Mouse (Mus musculus) myocyte (in vitro differentiated cells): ENCODE measurements around the gene Wdcp. TPM values are rescaled to one million over a fixed set of nuclear protein-coding genes. Genes with fewer than 3 reads are reported as not detected.
"Not testable (repeated sequence)": the region's sequence is repeated elsewhere in the genome, so short reads cannot be mapped to it uniquely, and the experiment has no call there.

Experiments used
- H3K27me3 ChIP-seq: one replicate; pipeline ENCODE4 v1.6.1; 2011; ENCODE audit not compliant: control insufficient read depth, insufficient read depth, insufficient read length
- H3K36me3 ChIP-seq: one replicate; pipeline ENCODE4 v1.6.1; 2011; ENCODE audit not compliant: control insufficient read depth, insufficient read depth
- H3K4me2 ChIP-seq: one replicate; pipeline ENCODE4 v1.6.1; 2011; ENCODE audit warnings: low read depth, control low read depth
- H3K4me3 ChIP-seq: one replicate; pipeline ENCODE4 v1.5.1; 2011; ENCODE audit warnings: mild to moderate bottlenecking, control low read depth, moderate library complexity
- H3K79me2 ChIP-seq: one replicate; pipeline ENCODE4 v1.6.1; 2011; ENCODE audit not compliant: control insufficient read depth, insufficient read depth
- H3ac ChIP-seq: one replicate; pipeline ENCODE4 v1.6.1; 2011; ENCODE audit not compliant: control insufficient read depth, insufficient read length
- CEBPB ChIP-seq: IDR thresholded peaks from 2 replicates; pipeline ENCODE4 v1.6.1; 2011; ENCODE audit warnings: mild to moderate bottlenecking, moderate library complexity; ENCODE audit not compliant: poor library complexity, insufficient read depth, severe bottlenecking
- E2F4 ChIP-seq: IDR thresholded peaks from one replicate; pipeline ENCODE4 v1.6.1; 2011; ENCODE audit warnings: mild to moderate bottlenecking, control low read depth, moderate library complexity; ENCODE audit not compliant: insufficient read depth
- MAX ChIP-seq: IDR thresholded peaks from one replicate; pipeline ENCODE4 v1.6.1; 2011; ENCODE audit warnings: low read depth, mild to moderate bottlenecking, control low read depth
- MYOD1 ChIP-seq, 3 experiments: IDR thresholded peaks; one replicate each; pipeline ENCODE4 v1.6.1; 2011; ENCODE audit warnings: control low read depth in 2 of 3, low read depth in 2 of 3, mild to moderate bottlenecking in 2 of 3, moderate library complexity in 1 of 3; ENCODE audit not compliant: insufficient read length in 2 of 3, control insufficient read depth in 1 of 3
- MYOG ChIP-seq, 3 experiments: IDR thresholded peaks; one replicate each; pipeline ENCODE4 v1.6.1; 2011; ENCODE audit warnings: control low read depth in 2 of 3, low read depth in 2 of 3, mild to moderate bottlenecking in 2 of 3; ENCODE audit not compliant: insufficient read length in 2 of 3, control insufficient read depth in 1 of 3, insufficient read depth in 1 of 3
- POLR2A ChIP-seq: IDR thresholded peaks from one replicate; pipeline ENCODE4 v1.6.1; 2011; ENCODE audit warnings: low read depth, mild to moderate bottlenecking, control low read depth, moderate library complexity; ENCODE audit not compliant: insufficient read length
- POLR2AphosphoS2 ChIP-seq: IDR thresholded peaks from one replicate; pipeline ENCODE4 v1.6.1; 2011; ENCODE audit warnings: low read depth, control low read depth; ENCODE audit not compliant: insufficient read length
- REST ChIP-seq: IDR thresholded peaks from one replicate; pipeline ENCODE4 v1.6.1; 2011; ENCODE audit warnings: mild to moderate bottlenecking, control low read depth, moderate library complexity; ENCODE audit not compliant: insufficient read depth, insufficient read length
- SRF ChIP-seq: IDR thresholded peaks from one replicate; pipeline ENCODE4 v1.6.1; 2011; ENCODE audit warnings: low read depth; ENCODE audit not compliant: control insufficient read depth, insufficient read length
- TCF12 ChIP-seq: IDR thresholded peaks from one replicate; pipeline ENCODE4 v1.6.1; 2011; ENCODE audit warnings: mild to moderate bottlenecking, control low read depth; ENCODE audit not compliant: poor library complexity, insufficient read depth, severe bottlenecking
- TCF3 ChIP-seq: IDR thresholded peaks from one replicate; pipeline ENCODE4 v1.6.1; 2011; ENCODE audit warnings: low read depth, control low read depth; ENCODE audit not compliant: insufficient read length
- USF1 ChIP-seq: IDR thresholded peaks from one replicate; pipeline ENCODE4 v1.6.1; 2011; ENCODE audit warnings: low read depth, mild to moderate bottlenecking, control low read depth, moderate library complexity
- polyA plus RNA-seq: library from polyadenylated mRNA; unstranded; fragments of >200 nt; fragmentation: generic; extraction: Trizol; gene quantifications from one replicate; pipeline ENCODE4 v1.2.1, GENCODE M21; 2012; ENCODE audit warnings: missing spikeins

The Wdcp gene
- polyA plus RNA-seq, 1 experiment: 8.3 TPM

DNA sequence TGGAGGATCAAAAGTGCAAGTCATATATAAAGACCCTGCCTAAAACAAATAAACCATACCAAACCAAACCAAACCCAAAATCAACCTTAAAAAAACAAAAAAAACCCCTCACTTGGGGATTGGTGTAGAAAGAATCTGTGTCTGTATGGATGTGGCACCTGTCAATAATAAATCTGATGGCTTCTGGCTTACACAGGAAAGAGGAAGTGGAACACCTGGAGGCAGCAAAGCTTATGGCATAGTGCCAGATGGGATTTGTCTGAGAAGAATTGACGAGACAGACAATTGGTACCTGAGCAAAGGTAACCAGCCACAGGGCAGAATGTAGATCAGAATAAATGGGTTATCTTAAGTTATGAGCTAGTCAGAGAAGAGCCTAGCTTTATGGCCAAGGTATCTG is 42.0 kb downstream of the Wdcp start:
- peaks cover 3% of the 10 kb centered on the region for H3K36me3 ChIP-seq
- no peak overlapping the region for H3K4me3 ChIP-seq
- H3K4me2 ChIP-seq: no peak overlapping the region
- H3K27me3 ChIP-seq: no peaks in the 10 kb centered on the region
- no peaks in the 10 kb centered on the region for H3K79me2 ChIP-seq
- no peak overlapping the region for H3ac ChIP-seq
- TF ChIP-seq POLR2A (no peak), TCF12 (no peak), REST (no peak), SRF (no peak), E2F4 (no peak), MAX (no peak)

- not testable (repeated sequence) for H3K27me3 ChIP-seq, H3K4me3 ChIP-seq
These were observed 43.5 kb downstream of the Wdcp start for GRCm38 (mm10) chr12:4886581-4886980.

DNA sequence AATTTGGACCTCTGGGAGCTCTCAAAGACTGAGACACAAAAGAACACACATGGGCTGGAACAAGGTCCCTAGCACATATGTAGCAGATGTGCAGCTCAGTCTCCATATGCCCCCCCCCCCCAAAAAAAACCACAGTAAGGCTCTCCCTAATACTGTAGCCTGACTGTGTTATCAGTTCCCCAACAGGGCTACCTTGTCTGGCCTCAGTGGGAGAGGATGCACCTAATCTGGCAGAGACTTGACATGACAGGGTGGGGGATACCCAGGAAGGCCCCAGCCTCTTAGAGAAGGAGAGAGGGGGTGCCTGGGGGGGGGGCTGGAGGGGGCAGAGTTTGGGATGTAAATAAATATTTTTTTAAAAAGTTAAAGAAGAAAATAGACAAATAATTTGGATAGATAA is 45.6 kb downstream of the Wdcp start:
- Histone ChIP-seq H3K79me2 (no peaks in the 10 kb centered on the region), H3K27me3 (no peaks in the 10 kb centered on the region)
- TF ChIP-seq SRF (no peak), MYOG (IDR thresholded peaks at IDR 0.05; ENCODE audit: control insufficient read depth in 1 of 3, insufficient read depth in 1 of 3, insufficient read length in 2 of 3, low read depth in 2 of 3) (no peak), POLR2A (no peak), TCF3 (no peak), USF1 (no peak), E2F4 (no peak), POLR2AphosphoS2 (no peak), TCF12 (no peak), CEBPB (no peak), MAX (no peak), REST (no peak), MYOD1 (IDR thresholded peaks at IDR 0.05; ENCODE audit: control insufficient read depth in 1 of 3, insufficient read length in 2 of 3, low read depth in 2 of 3) (no peak)

More at GRCm38 (mm10) chr12:4886581-4886980, 43.5 kb downstream of the Wdcp start:
- not testable (repeated sequence) for H3ac ChIP-seq, H3K79me2 ChIP-seq, H3K4me2 ChIP-seq, H3K36me3 ChIP-seq

GRCm38 (mm10) chr12:4889251-4889650 is 46.1 kb downstream of the Wdcp start:
- Histone ChIP-seq H3K4me3 (no peak overlapping the region), H3K79me2 (no peaks in the 10 kb centered on the region), H3ac (no peak overlapping the region), H3K36me3 (peaks cover 10% of the 10 kb centered on the region), H3K27me3 (no peaks in the 10 kb centered on the region), H3K4me2 (no peak overlapping the region)
- TF ChIP-seq CEBPB: no peak
- TF ChIP-seq MAX: no peak
- TF ChIP-seq POLR2A: no peak
- no peak for TF ChIP-seq E2F4
- no peak for TF ChIP-seq REST
- no peak for TF ChIP-seq USF1
- no peak for TF ChIP-seq MYOD1 (IDR thresholded peaks at IDR 0.05; ENCODE audit: control insufficient read depth in 1 of 3, insufficient read length in 2 of 3, low read depth in 2 of 3)
- no peak for TF ChIP-seq SRF
- no peak for TF ChIP-seq TCF12
- no peak for TF ChIP-seq TCF3

More for the DNA sequence above, 45.6 kb downstream of the Wdcp start:
- no peak overlapping the region for H3K4me3 ChIP-seq
- no peak overlapping the region for H3K4me2 ChIP-seq
- peaks cover 10% of the 10 kb centered on the region for H3K36me3 ChIP-seq
- no peak overlapping the region for H3ac ChIP-seq

DNA sequence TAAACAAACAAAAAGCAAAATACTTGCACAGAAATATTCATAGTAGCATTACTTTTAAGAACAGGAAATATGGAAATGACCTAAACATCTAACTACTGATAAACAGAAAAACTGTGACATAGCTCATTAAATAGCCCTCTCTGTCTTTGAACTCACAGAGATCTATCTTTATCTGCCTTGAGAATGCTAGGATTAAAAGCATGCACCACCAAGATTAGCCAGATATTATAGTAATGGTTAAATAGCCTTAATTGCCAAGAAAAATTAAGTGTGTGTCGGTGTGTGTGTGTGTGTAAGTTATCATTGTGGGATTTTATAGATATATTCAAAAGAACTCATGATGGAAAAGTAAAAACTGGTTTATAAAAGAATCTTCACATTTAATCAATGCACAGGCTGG is 46.8 kb downstream of the Wdcp start:
- H3K4me3 ChIP-seq: no peak overlapping the region
- no peaks in the 10 kb centered on the region for H3K79me2 ChIP-seq
- TF ChIP-seq REST (no peak), USF1 (no peak), SRF (no peak), TCF3 (no peak), CEBPB (no peak), MYOD1 (IDR thresholded peaks at IDR 0.05; ENCODE audit: control insufficient read depth in 1 of 3, insufficient read length in 2 of 3, low read depth in 2 of 3) (no peak), E2F4 (no peak), POLR2A (no peak), TCF12 (no peak), POLR2AphosphoS2 (no peak), MYOG (IDR thresholded peaks at IDR 0.05; ENCODE audit: control insufficient read depth in 1 of 3, insufficient read depth in 1 of 3, insufficient read length in 2 of 3, low read depth in 2 of 3) (no peak)
- H3K27me3 ChIP-seq: no peaks in the 10 kb centered on the region
- H3ac ChIP-seq: no peak overlapping the region
- H3K4me2 ChIP-seq: no peak overlapping the region
- H3K36me3 ChIP-seq: peaks cover 10% of the 10 kb centered on the region
